Mouse (Mus musculus): Measurements from ENCODE around the gene Mb21d2. TPM values are rescaled to one million over a fixed set of nuclear protein-coding genes. Genes with fewer than 3 reads are reported as not detected.
A peak's percentile ranks its signal among the peaks of the same experiment; 100 is the strongest.

The Mb21d2 gene
- polyA plus RNA-seq, 1 experiment from 2014 or later = 3.1 TPM

DNA sequence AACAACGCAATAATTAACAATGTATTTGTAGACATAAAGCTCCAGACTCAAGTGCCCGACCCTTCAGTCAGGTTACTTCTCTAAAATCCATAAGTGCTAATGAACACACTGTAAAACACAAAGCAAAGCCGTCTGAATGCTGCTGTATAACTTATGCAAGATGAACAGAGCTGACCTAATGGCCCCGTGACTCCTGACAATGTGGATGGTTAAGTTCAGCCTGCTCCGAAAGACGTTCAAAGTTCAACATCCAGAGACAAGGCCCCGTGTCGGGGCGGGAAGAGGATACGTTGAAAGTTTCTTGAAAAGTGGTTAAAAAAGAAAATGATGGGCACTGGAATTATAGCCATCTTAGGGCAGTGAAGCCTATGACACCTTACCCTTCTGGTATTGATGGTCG lies 83.3 kb downstream of the Mb21d2 start:
- Histone ChIP-seq H3K9ac (replicated peaks) (no peak overlapping the region), H3K27ac (ENCODE audit: low read depth) (no peak overlapping the region), H3K4me2 (ENCODE audit: low read depth, low read length) (no peak overlapping the region), H3K4me1 (ENCODE audit: insufficient read depth) (no peaks in the 10 kb centered on the region), H3K36me3 (replicated peaks; ENCODE audit: insufficient read depth, low read length) (no peaks in the 10 kb centered on the region), H3K4me3 (ENCODE audit: low read depth, low read length) (no peak overlapping the region), H3K27me3 (ENCODE audit: insufficient read depth, low read length) (no peaks in the 10 kb centered on the region), H3K9me3 (ENCODE audit: low read length) (peaks cover 6% of the 10 kb centered on the region; the same call in 1 of the 2 replicates)
- 73% methylated on average over 11 of the region's 11 CpGs for WGBS (ENCODE audit: insufficient replicate concordance)
- DNase-seq (no peak), ATAC-seq (no peak)
- no peak for TF ChIP-seq CTCF (IDR thresholded peaks at IDR 0.05; ENCODE audit: low read depth)
- no peak for TF ChIP-seq EP300 (IDR thresholded peaks at IDR 0.05; ENCODE audit: low read depth)

DNA sequence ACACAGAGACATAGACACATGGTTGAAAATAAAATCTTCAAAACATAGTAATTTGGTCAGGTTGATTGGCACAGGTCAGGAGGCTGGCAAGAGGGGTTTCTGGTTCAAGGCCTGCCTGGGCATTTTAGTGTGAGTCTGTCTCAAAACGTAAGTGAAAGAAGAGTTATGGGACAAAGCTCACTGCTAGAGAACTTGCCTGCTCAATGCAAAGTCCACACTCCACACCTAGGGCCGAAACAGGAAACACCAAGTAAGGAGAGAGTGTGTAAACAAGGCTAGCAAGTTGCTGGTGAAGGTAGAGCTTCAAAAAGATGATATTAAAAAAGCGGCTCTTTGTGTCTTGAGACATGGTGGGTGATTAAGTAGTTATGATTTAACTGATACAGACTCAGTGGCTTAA lies 84.1 kb downstream of the Mb21d2 start:
- ATAC-seq = no peak
- 62% methylated on average over 3 of the region's 3 CpGs for WGBS (ENCODE audit: insufficient replicate concordance)
- no peak overlapping the region for H3K4me3 ChIP-seq (ENCODE audit: low read depth, low read length)

DNA sequence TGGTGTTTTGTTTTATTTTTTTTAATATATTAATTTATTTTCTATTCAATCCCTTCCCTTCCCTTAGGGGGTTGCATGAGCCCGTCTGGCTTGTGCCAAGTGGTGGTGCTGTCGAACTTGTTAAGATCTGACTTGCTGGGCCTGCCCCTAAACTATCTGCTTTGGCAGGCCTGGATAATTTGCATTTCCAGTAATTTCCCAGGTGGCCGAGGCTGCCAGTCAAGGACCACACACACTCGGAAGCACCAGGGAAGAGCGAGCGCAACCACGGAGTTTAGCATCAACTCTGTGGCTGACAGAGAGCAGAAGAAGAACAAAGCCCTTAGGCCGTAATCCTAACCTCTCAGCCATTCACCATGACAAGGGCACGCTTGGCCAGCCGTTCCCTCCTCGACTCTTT lies 88.4 kb downstream of the Mb21d2 start:
- no peaks in the 10 kb centered on the region for H3K4me1 ChIP-seq (ENCODE audit: insufficient read depth)
- WGBS (ENCODE audit: insufficient replicate concordance) = 60% methylated on average over 11 of the region's 11 CpGs
- DNase-seq (no peak), ATAC-seq (no peak)
- H3K9me3 ChIP-seq (ENCODE audit: low read length) = no peaks in the 10 kb centered on the region
- no peak overlapping the region for H3K27ac ChIP-seq (ENCODE audit: low read depth)
- TF ChIP-seq CTCF (IDR thresholded peaks at IDR 0.05; ENCODE audit: low read depth) (no peak), EP300 (IDR thresholded peaks at IDR 0.05; ENCODE audit: low read depth) (no peak)
- no peak overlapping the region for H3K4me2 ChIP-seq (ENCODE audit: low read depth, low read length)
- no peaks in the 10 kb centered on the region for H3K27me3 ChIP-seq (ENCODE audit: insufficient read depth, low read length)
- no peak overlapping the region for H3K4me3 ChIP-seq (ENCODE audit: low read depth, low read length)
- no peaks in the 10 kb centered on the region for H3K36me3 ChIP-seq (replicated peaks; ENCODE audit: insufficient read depth, low read length)
- H3K9ac ChIP-seq (replicated peaks) = no peak overlapping the region

More for the DNA sequence above, 84.1 kb downstream of the Mb21d2 start:
- TF ChIP-seq EP300 (IDR thresholded peaks at IDR 0.05; ENCODE audit: low read depth) (no peak), CTCF (IDR thresholded peaks at IDR 0.05; ENCODE audit: low read depth) (no peak)
- DNase-seq = no peak
- H3K27me3 ChIP-seq (ENCODE audit: insufficient read depth, low read length) = no peaks in the 10 kb centered on the region
- H3K27ac ChIP-seq (ENCODE audit: low read depth) = no peak overlapping the region
- H3K4me1 ChIP-seq (ENCODE audit: insufficient read depth) = no peaks in the 10 kb centered on the region
- H3K9me3 ChIP-seq (ENCODE audit: low read length) = peaks cover 6% of the 10 kb centered on the region; the same call in 1 of the 2 replicates
- H3K4me2 ChIP-seq (ENCODE audit: low read depth, low read length) = no peak overlapping the region
- no peak overlapping the region for H3K9ac ChIP-seq (replicated peaks)
- H3K36me3 ChIP-seq (replicated peaks; ENCODE audit: insufficient read depth, low read length) = no peaks in the 10 kb centered on the region

DNA sequence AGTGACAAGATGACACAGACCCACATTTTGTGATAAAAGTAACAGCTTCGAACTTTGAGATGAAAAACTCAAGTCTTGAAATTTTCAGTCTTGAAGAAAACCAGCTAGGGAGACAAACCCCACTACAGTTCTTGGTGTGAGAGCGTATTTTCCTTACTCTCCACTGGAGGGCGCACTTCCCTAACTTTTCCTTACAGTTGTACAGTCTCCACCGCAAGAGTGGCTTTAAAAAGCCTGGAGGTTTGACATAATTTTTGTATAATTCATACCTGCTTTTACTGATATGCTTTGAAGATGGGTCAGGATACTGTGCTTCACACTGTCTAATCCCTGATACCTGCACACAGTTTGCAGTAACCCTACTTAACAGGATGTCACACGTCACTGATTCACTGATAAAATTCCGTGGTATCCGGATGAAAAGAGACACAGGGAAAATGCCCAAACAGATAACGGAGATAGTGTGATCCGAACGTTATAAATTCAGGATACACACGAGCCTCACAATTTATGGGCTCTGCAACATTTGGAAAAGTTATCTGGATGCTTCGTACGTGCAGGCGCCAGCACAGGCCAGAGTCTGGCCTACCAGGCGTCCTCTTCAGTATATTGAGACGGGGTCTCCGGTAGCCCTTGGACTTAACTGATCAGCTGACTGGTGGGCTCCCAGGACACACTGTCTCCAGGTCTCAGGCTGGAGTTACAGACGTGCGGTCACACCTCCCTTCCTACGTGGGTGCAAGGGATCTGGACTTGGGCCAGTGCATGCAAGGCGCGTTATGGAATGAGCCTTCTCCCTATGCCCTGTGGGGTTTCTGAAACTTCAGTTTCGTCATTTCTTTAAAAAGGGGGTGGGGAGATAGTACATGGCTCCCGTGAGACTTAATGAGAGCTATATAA lies 89.1 kb downstream of the Mb21d2 start:
- H3K27me3 ChIP-seq (ENCODE audit: insufficient read depth, low read length) = no peaks in the 10 kb centered on the region
- no peaks in the 10 kb centered on the region for H3K36me3 ChIP-seq (replicated peaks; ENCODE audit: insufficient read depth, low read length)
- no peaks in the 10 kb centered on the region for H3K4me1 ChIP-seq (ENCODE audit: insufficient read depth)
- H3K9me3 ChIP-seq (ENCODE audit: low read length) = no peaks in the 10 kb centered on the region
- H3K4me2 ChIP-seq (ENCODE audit: low read depth, low read length) = no peak overlapping the region
- no peak overlapping the region for H3K9ac ChIP-seq (replicated peaks)
- DNase-seq (peak; percentile 57), ATAC-seq (peak; percentile 45; the same call in 1 of the 2 replicates)
- H3K4me3 ChIP-seq (ENCODE audit: low read depth, low read length) = no peak overlapping the region
- H3K27ac ChIP-seq (ENCODE audit: low read depth) = no peak overlapping the region
- WGBS (ENCODE audit: insufficient replicate concordance) = 58% methylated on average over 24 of the region's 24 CpGs
- TF ChIP-seq CTCF (IDR thresholded peaks at IDR 0.05; ENCODE audit: low read depth) (peak; percentile 75), EP300 (IDR thresholded peaks at IDR 0.05; ENCODE audit: low read depth) (no peak)

DNA sequence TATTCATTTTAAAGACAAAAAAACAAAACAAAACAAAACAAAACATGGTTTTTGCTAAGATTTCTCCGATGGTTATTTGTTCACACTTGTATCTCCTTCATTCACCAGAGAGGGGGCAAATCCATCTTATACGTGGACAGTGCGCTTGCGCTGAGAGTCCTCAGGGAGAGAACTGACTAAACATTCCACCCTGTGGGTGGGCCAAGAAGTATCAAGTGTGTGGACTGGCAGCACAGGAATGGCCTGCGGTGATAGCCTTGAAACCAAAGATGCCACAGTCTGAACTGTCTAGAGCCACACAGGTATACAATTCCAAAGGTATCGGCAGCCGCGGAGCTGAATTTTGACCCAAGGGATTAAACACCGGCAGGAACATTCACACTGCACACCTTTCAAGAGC lies 89.9 kb downstream of the Mb21d2 start:
- ATAC-seq = no peak
- H3K36me3 ChIP-seq (replicated peaks; ENCODE audit: insufficient read depth, low read length) = no peaks in the 10 kb centered on the region
- H3K4me2 ChIP-seq (ENCODE audit: low read depth, low read length) = no peak overlapping the region
- H3K4me1 ChIP-seq (ENCODE audit: insufficient read depth) = no peaks in the 10 kb centered on the region
- H3K9me3 ChIP-seq (ENCODE audit: low read length) = no peaks in the 10 kb centered on the region
- no peak for DNase-seq
- H3K4me3 ChIP-seq (ENCODE audit: low read depth, low read length) = no peak overlapping the region
- no peaks in the 10 kb centered on the region for H3K27me3 ChIP-seq (ENCODE audit: insufficient read depth, low read length)
- TF ChIP-seq EP300 (IDR thresholded peaks at IDR 0.05; ENCODE audit: low read depth) (no peak), CTCF (IDR thresholded peaks at IDR 0.05; ENCODE audit: low read depth) (no peak)
- H3K27ac ChIP-seq (ENCODE audit: low read depth) = no peak overlapping the region
- H3K9ac ChIP-seq (replicated peaks) = no peak overlapping the region
- WGBS (ENCODE audit: insufficient replicate concordance) = 81% methylated on average over 9 of the region's 9 CpGs

DNA sequence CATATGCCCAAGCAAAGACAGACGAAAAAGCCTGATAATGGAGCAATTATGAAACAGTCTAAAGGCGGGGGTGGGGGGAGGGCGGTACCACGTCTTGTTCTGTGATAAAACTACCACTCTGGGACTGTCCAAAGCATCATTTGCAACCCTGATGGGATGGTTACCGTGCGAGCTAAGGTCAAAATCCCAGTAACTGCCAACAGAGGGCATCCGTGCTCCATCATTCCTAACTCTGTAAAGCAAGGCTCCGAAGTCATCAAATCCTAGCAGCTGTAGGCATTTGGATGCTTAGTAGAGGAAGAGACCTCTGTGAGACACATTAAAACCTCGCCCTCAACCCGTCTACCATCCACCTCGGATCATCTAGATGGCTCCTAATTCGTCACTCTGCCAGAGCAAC lies 91.5 kb downstream of the Mb21d2 start:
- 19% methylated on average over 12 of the region's 12 CpGs for WGBS (ENCODE audit: insufficient replicate concordance)
- Histone ChIP-seq H3K4me3 (ENCODE audit: low read depth, low read length) (no peak overlapping the region), H3K9ac (replicated peaks) (no peak overlapping the region), H3K9me3 (ENCODE audit: low read length) (no peaks in the 10 kb centered on the region), H3K27ac (ENCODE audit: low read depth) (no peak overlapping the region), H3K4me2 (ENCODE audit: low read depth, low read length) (no peak overlapping the region), H3K4me1 (ENCODE audit: insufficient read depth) (no peaks in the 10 kb centered on the region), H3K27me3 (ENCODE audit: insufficient read depth, low read length) (no peaks in the 10 kb centered on the region), H3K36me3 (replicated peaks; ENCODE audit: insufficient read depth, low read length) (no peaks in the 10 kb centered on the region)
- TF ChIP-seq EP300 (IDR thresholded peaks at IDR 0.05; ENCODE audit: low read depth) (no peak), CTCF (IDR thresholded peaks at IDR 0.05; ENCODE audit: low read depth) (peak; percentile 80)
- peak; percentile 54 for DNase-seq
- ATAC-seq = no peak

Data from liver, postnatal 0 days (tissue).